Mouse (Mus musculus) CH12F3 (cell line): ENCODE results near the gene Faiml.

Experiments
- in situ Hi-C: fragments of 300-500 bp; cut with MboI; formaldehyde crosslinking; loops from 2 replicates; pipeline ENCODE4 v1.14.3; 2020; ENCODE audit warnings: low sequenced_read_pairs

Faiml gene

DNA sequence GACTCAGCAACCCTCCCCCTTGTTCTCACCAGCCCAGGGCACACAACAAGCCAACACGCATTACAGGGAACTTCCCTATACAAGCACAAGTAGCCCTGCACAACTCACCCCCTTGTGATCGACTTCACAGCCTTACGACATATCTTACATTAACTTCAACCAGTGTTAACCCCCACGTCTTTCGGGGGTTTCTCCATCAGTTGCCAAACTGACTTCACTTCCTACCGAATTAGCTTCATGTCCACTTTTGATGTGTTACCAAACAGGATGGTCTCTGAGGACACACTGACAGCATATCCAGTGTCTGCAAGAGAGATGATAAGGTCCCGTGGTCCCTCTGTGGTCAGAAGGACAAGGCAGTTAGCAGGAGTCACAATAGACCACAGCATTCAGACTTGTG is 54.9 kb downstream of the Faiml start:
- in situ Hi-C loops, result no loop called here

DNA sequence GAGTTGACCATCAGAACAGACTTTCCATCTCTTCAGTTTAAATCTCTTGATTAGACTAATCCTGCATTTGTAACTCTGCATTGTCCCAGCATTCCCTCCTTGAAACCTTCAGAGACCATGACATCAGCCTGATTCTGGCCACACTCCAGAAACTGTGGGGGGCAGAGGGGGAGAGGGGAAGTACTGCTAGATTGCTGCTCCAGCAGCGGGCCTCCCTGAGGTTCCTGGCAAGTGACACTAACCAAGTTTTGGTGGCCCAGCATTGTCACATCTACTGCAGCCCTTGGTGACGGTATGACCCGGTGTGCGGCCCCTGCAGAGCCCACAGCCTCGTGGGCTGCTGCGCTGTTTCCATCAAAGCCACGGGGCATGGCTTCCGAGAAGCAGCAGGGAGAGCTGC is 56.8 kb downstream of the Faiml start:
- in situ Hi-C loops, result no loop called here
